Mouse (Mus musculus) common myeloid progenitor, adult 5-6 weeks (primary cell): ENCODE measurements around the gene Kcnb1. TPM values are rescaled to one million over a fixed set of nuclear protein-coding genes. Genes with fewer than 3 reads are reported as not detected.

ENCODE experiments used
- total RNA-seq: library from RNA; stranded (forward); fragments of 200-1000, 187-1606 nt; gene quantifications from 2 replicates; pipeline ENCODE4 v1.2.3, GENCODE M21; 2017

Kcnb1 gene
- total RNA-seq, 1 experiment from 2014 or later, result 0.23 TPM

Other genes with a start within 250 kb of the Kcnb1 start
- gene Stau1, start 193.9 kb downstream of the Kcnb1 start, total RNA-seq, result 31.3 and 56.3 TPM in 2 replicates
- gene Ddx27, start 175.0 kb downstream of the Kcnb1 start, total RNA-seq, result 117 and 123 TPM in 2 replicates
- gene Znfx1, start 127.1 kb downstream of the Kcnb1 start, total RNA-seq, result 15.9 and 18.0 TPM in 2 replicates
- gene Ptgis, start 50.4 kb upstream of the Kcnb1 start, total RNA-seq, result not detected in 2 replicates
- 1.7 and 5.8 TPM in 2 replicates for gene B4galt5, start 159.0 kb upstream of the Kcnb1 start, total RNA-seq
- 19.3 and 29.1 TPM in 2 replicates for gene Slc9a8, start 231.6 kb upstream of the Kcnb1 start, total RNA-seq